Mouse (Mus musculus): ENCODE measurements around the gene Sept6. TPM values are rescaled to one million over a fixed set of nuclear protein-coding genes. Genes with fewer than 3 reads are reported as not detected.

The Sept6 gene
- polyA plus RNA-seq, 1 experiment from 2014 or later: 10.8 TPM

DNA sequence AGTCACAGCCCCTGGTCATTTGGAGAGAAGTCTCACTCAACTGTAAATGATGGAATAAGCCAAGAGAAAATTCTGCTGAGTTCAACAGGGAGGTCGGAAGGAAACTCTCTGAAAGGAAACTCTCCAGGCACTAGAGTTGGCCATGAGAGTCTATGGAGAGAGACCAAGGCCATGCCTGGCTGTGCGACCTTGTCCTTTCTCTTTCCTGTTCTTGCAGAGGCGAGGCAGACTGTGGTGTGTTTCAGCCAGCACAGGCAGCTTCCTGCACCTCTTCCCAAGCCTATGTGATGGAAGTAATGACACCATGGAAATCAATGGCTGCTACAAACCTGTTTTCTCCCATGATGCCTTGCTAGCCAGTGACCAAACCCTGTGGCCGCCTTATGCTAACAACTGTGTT lies 20.4 kb downstream of the Sept6 start:
- TF ChIP-seq CTCF (IDR thresholded peaks at IDR 0.05): no peak
- DNase-seq (ENCODE audit: low read depth, low spot score) (no peak), ATAC-seq (no peak)
- ChIA-PET CTCF (interaction anchor here (1.1 kb wide), 2 partner anchors 22 to 51 kb away, joined by 3 read pairs; no protein-coding TSS in a partner anchor), POLR2A (no interaction called here)
- in situ Hi-C loops (cut with MboI; ENCODE audit: low pct_unique_long_range_greater_than_20kb): no loop called here
- H3K27me3 ChIP-seq: peaks cover 4% of the 10 kb centered on the region

GRCm38 (mm10) chrX:36969501-36969900 lies 22.1 kb downstream of the Sept6 start:
- no peak for TF ChIP-seq CTCF (IDR thresholded peaks at IDR 0.05)
- ChIA-PET POLR2A (no interaction called here), CTCF (no interaction called here)
- peaks cover 4% of the 10 kb centered on the region for H3K27me3 ChIP-seq
- ATAC-seq (no peak), DNase-seq (ENCODE audit: low read depth, low spot score) (no peak)
- in situ Hi-C loops (cut with MboI; ENCODE audit: low pct_unique_long_range_greater_than_20kb): no loop called here

DNA sequence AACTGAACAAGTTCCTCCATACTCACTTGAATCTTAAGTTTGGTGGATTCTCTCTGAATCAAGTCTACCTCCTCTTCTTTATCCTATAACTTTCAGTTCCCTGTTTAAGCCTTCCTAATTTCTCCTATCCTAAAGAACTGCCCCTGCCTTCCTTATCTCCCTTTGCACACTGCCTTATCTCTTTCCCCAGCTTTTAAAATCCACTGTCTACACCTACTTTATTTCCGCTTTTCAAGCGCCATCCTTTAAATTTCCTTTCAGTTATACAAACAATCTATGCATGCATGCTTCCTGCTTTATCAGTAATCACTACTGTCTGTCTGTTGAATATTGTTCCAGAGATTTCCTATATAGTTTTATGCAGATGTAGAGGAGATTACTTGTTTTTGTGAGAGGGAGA lies 34.9 kb downstream of the Sept6 start:
- ChIA-PET CTCF (no interaction called here), POLR2A (no interaction called here)
- DNase-seq (ENCODE audit: low read depth, low spot score) (no peak), ATAC-seq (no peak)
- TF ChIP-seq CTCF (IDR thresholded peaks at IDR 0.05): no peak
- in situ Hi-C loops (cut with MboI; ENCODE audit: low pct_unique_long_range_greater_than_20kb): no loop called here
- peaks cover 13% of the 10 kb centered on the region for H3K27me3 ChIP-seq

DNA sequence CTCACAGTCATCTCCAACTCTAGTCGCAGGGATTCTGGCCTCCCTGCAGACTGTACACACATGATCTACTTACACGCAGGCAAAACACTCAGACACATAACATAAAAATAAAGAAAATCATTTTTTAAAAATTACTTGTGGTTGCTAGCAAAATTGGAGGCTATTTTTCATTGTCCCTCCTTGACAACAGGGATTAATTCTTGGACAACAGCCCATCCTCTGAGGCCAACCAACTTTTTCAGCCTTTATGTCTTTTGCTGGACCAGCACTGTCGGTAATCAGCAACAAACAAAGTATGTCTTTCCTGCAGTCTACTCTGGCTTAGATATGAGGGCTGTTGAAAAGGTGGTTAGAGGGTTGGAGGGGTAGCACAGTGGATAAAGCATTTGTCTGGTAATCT lies 50.5 kb downstream of the Sept6 start:
- ChIA-PET CTCF (no interaction called here), POLR2A (no interaction called here)
- in situ Hi-C loops (cut with MboI; ENCODE audit: low pct_unique_long_range_greater_than_20kb): no loop called here
- no peak for DNase-seq (ENCODE audit: low read depth, low spot score)
- ATAC-seq: no peak
- no peak for TF ChIP-seq CTCF (IDR thresholded peaks at IDR 0.05)
- H3K27me3 ChIP-seq: no peaks in the 10 kb centered on the region

- ATAC-seq (peak; percentile 91), DNase-seq (ENCODE audit: low read depth, low spot score) (peak; percentile 41)
- in situ Hi-C loops (cut with MboI; ENCODE audit: low pct_unique_long_range_greater_than_20kb): no loop called here
Observed at GRCm38 (mm10) chrX:36939806-36940413, 51.7 kb downstream of the Sept6 start.

GRCm38 (mm10) chrX:36935326-36935966 lies 56.1 kb downstream of the Sept6 start:
- DNase-seq (ENCODE audit: low read depth, low spot score) (no peak), ATAC-seq (no peak)
- ChIA-PET POLR2A (interaction anchor here (0.9 kb wide), 1 partner anchor 27 kb away, joined by 3 read pairs; no protein-coding TSS in a partner anchor), CTCF (no interaction called here)
- TF ChIP-seq CTCF (IDR thresholded peaks at IDR 0.05): no peak
- in situ Hi-C loops (cut with MboI; ENCODE audit: low pct_unique_long_range_greater_than_20kb): no loop called here
- H3K27me3 ChIP-seq: no peaks in the 10 kb centered on the region

More at GRCm38 (mm10) chrX:36939806-36940413, 51.7 kb downstream of the Sept6 start:
- POLR2A ChIA-PET: no interaction called here
- no peak for TF ChIP-seq CTCF (IDR thresholded peaks at IDR 0.05)
- no peaks in the 10 kb centered on the region for H3K27me3 ChIP-seq
- CTCF ChIA-PET: interaction anchor here (1.0 to 1.3 kb wide), 3 partner anchors 10 to 84 kb away, joined by 3 read pairs; no protein-coding TSS in a partner anchor

DNA sequence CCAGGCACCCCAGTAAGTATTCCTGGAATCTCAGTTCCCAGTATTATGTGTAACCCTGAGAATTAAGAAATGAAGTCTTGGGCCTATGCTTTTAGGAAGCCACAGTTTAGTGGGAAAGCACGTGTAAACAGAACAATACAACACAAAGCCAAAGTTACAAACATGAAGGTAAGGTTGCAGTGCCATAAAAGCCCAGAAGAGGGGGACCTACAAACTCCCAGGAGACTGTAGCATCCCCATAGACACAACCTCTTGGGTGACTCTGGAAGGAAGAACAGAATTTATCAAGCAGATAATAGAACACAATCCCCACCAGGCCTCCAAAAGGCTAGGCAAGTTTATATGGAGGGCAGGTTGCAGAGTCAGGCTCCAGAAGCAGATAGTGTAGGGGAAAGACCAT lies 61.0 kb downstream of the Sept6 start:
- CTCF ChIA-PET: no interaction called here
- in situ Hi-C loops (cut with MboI; ENCODE audit: low pct_unique_long_range_greater_than_20kb): no loop called here
- DNase-seq (ENCODE audit: low read depth, low spot score): no peak
- peaks cover 6% of the 10 kb centered on the region for H3K27me3 ChIP-seq
- peak; percentile 50 for TF ChIP-seq CTCF (IDR thresholded peaks at IDR 0.05)
- ATAC-seq: no peak
- POLR2A ChIA-PET: no interaction called here

DNA sequence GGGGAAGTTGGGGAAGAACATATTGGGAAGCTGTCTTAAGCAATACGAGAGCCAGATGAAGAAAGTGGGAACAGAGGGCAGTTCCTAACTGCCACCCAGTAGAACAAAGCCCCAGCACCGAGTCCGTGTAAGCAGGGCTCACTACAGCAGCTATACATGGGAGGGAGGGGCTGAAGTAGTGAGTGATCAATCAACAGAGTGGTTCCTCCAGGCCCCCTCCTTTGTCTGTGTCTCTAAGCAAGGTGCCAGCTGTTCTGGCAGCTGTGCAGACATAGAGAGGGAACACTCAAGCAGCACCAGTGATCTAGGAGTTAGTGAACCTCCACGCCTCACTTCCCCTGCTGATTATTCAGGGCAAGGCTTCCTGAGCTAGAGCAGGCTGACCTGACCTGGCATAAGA lies 61.9 kb downstream of the Sept6 start:
- ATAC-seq (no peak), DNase-seq (ENCODE audit: low read depth, low spot score) (no peak)
- TF ChIP-seq CTCF (IDR thresholded peaks at IDR 0.05): no peak
- in situ Hi-C loops (cut with MboI; ENCODE audit: low pct_unique_long_range_greater_than_20kb): loop anchor here (5.0 kb wide), 1 partner anchor 88 kb away; no protein-coding TSS in a partner anchor
- peaks cover 6% of the 10 kb centered on the region for H3K27me3 ChIP-seq
- POLR2A ChIA-PET: interaction anchor here (0.6 kb wide), 1 partner anchor 57 kb away, joined by 3 read pairs; no protein-coding TSS in a partner anchor
- CTCF ChIA-PET: interaction anchor here (1.3 to 2.3 kb wide), 3 partner anchors 10 to 98 kb away, joined by 3 to 8 read pairs (median 4); no protein-coding TSS in a partner anchor

DNA sequence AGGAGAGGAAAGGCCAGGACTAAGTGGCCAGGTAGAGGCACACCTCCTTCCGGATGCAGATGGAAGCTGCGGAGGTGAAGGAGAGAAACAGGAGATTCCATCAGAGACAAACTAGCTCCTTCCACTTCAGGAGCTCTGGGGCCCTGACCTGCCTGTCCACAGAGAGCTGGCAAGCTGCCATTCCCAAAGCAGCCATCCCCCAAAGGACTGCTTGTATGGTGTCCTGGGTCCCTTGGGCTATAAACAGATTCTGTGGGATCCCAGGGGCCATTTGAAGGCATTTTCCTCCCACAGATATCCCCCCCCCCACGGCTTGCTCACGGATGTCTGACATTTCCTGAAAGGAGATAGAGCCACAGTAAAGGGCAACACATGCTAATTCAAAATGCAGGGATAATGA lies 62.8 kb downstream of the Sept6 start:
- ATAC-seq (no peak), DNase-seq (ENCODE audit: low read depth, low spot score) (no peak)
- ChIA-PET POLR2A (interaction anchor here (0.5 kb wide), 1 partner anchor 171 kb away, joined by 3 read pairs; no protein-coding TSS in a partner anchor), CTCF (interaction anchor here (0.8 to 2.3 kb wide), 6 partner anchors 10 to 99 kb away, joined by 3 to 8 read pairs (median 4); no protein-coding TSS in a partner anchor)
- in situ Hi-C loops (cut with MboI; ENCODE audit: low pct_unique_long_range_greater_than_20kb): loop anchor here (5.0 kb wide), 1 partner anchor 89 kb away; no protein-coding TSS in a partner anchor
- TF ChIP-seq CTCF (IDR thresholded peaks at IDR 0.05): no peak
- H3K27me3 ChIP-seq: peaks cover 6% of the 10 kb centered on the region

DNA sequence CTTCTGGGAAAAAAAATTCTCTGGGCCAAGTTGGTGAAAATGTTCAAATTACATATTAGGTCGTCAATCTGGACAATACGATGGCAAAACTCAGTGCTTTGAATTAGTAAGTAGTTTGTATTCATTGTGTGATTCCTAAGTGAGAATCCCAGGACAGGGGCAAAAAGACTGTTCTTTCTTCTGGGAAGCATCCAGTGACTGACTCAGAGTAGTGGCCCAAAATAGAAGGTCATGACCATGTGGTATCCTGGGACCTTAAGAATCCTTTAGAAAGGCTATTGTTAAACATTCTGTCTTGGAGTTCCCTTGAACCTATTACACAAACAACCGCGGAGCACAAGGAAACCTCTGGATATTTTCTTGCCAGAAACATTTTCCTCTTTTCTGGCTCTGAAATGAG lies 70.2 kb downstream of the Sept6 start:
- POLR2A ChIA-PET: no interaction called here
- no peak for DNase-seq (ENCODE audit: low read depth, low spot score)
- peaks cover 3% of the 10 kb centered on the region for H3K27me3 ChIP-seq
- CTCF ChIA-PET: no interaction called here
- ATAC-seq: no peak
- in situ Hi-C loops (cut with MboI; ENCODE audit: low pct_unique_long_range_greater_than_20kb): loop anchor here (5.0 kb wide), 1 partner anchor 61 kb away; no protein-coding TSS in a partner anchor
- TF ChIP-seq CTCF (IDR thresholded peaks at IDR 0.05): no peak

DNA sequence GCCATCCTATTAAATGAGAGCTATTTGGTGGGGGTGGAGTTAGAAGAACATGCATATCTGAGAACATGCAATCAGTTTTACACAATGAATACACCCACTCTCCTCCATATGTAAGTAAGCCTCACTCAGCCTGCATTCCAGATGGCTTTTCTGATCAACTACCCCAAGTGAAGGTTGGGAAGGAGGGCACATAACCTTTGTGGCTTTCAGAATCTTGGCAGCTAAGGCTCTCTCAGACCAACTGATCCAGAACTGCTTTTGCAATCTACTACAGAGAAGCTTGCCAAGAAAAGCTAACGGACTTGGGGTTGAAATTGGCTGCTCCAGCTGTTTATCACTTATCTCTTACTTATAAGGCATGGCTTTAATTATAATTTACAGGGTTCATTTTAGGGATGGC lies 73.8 kb downstream of the Sept6 start:
- ATAC-seq: peak; percentile 73
- ChIA-PET POLR2A (no interaction called here), CTCF (no interaction called here)
- TF ChIP-seq CTCF (IDR thresholded peaks at IDR 0.05): no peak
- no peaks in the 10 kb centered on the region for H3K27me3 ChIP-seq
- no peak for DNase-seq (ENCODE audit: low read depth, low spot score)
- in situ Hi-C loops (cut with MboI; ENCODE audit: low pct_unique_long_range_greater_than_20kb): no loop called here
